Mouse (Mus musculus) embryonic fibroblast, embryonic 13.5 days (primary cell): ENCODE measurements at regions not wholly inside any gene's neighbourhood (a gene's known extent, or its start where the extent isn't known, plus 50 kb on each side); places are given as distances from the start of the nearest gene placed in this dataset.
A peak's percentile ranks its signal among the peaks of the same experiment; 100 is the strongest.

ENCODE experiments used
- H3K27ac ChIP-seq: 2 replicates; pipeline ENCODE4 v1.5.1; 2012; ENCODE audit warnings: low read length, control low read depth, inconsistent platforms; ENCODE audit not compliant: insufficient read depth
- H3K4me1 ChIP-seq: 2 replicates; pipeline ENCODE4 v1.6.1; 2011; ENCODE audit warnings: low read length; ENCODE audit not compliant: control insufficient read depth, insufficient read depth
- H3K4me3 ChIP-seq: 2 replicates; pipeline ENCODE4 v1.5.1; 2011; ENCODE audit warnings: mild to moderate bottlenecking, control low read depth, low read length; ENCODE audit not compliant: insufficient read depth
- CTCF ChIP-seq: IDR thresholded peaks from 2 replicates; pipeline ENCODE4 v1.5.1; 2011; ENCODE audit warnings: mild to moderate bottlenecking, control low read depth, low read length, moderate library complexity, borderline replicate concordance; ENCODE audit not compliant: insufficient read depth
- POLR2A ChIP-seq: IDR thresholded peaks from 2 replicates; pipeline ENCODE4 v1.6.1; 2011; ENCODE audit warnings: low read depth, mild to moderate bottlenecking, control low read depth, low read length, moderate library complexity

DNA sequence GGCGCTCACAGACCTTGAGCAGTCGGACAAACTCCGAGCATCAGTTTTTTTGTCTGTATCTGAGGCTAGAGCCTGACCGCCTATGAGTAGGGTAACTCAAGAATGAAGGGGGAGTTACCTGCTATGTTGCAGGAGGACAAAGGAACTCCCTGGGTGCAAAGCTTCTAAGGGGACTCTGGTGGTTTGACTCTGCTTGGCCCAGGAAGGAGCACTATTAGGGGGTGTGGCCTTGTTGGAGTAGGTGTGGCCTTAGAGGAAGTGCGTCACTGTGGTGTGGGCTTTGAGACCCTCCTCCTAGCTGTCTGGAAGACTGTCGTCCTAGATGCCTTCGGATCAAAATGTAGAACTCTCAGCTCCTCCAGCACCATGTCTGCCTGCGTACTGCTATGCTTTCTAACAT, 83.9 kb upstream of the Sertad2 start:
- Histone ChIP-seq H3K4me3 (no peak overlapping the region), H3K4me1 (no peaks in the 10 kb centered on the region), H3K27ac (no peak overlapping the region)
- TF ChIP-seq POLR2A (no peak), CTCF (no peak)

DNA sequence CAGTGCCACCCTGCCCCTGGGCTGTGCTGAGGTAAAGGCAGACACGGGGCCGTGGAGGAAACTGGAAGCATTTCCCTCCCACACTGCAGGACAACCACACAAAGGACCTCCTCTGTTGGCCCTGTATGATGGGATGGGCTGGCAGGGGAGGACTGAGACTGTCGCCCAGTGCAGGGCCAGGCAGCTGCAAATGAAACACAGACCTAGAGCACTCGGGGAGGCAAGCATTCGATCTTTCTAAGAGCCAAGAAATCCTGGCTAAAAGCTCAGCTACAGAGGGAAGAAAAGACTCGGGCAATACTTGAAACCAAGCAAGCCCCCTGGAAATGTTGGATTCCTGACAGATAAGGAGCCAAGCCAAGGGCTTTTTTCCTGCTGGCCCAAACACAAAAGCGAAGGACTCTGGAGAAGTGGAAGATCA, 82.5 kb upstream of the Sertad2 start:
- H3K4me3 ChIP-seq, result no peak overlapping the region
- no peak for TF ChIP-seq CTCF
- TF ChIP-seq POLR2A, result no peak
- no peaks in the 10 kb centered on the region for H3K4me1 ChIP-seq
- H3K27ac ChIP-seq, result no peak overlapping the region

DNA sequence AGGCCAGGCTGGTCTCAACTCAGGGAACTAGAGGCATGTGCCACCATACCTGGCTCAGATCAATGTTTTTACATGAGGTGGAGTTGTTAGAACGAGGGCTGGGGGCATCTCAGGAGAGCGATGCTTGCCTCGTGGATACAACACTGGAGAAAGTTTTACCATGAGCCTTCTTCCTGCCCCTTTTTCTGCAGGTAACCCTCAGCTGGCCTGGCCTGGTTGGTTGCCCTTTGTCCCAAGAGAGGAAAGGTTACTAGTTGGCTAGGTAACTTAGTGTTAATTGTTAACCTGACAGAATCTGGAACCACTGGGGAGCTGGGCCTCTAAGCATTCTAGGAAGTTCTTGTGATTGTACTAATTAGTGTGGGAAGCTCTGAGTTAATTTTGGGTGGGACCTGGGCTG, 81.0 kb upstream of the Sertad2 start:
- H3K27ac ChIP-seq, result no peak overlapping the region
- H3K4me1 ChIP-seq, result no peaks in the 10 kb centered on the region
- no peak for TF ChIP-seq CTCF
- TF ChIP-seq POLR2A, result no peak
- H3K4me3 ChIP-seq, result no peak overlapping the region

DNA sequence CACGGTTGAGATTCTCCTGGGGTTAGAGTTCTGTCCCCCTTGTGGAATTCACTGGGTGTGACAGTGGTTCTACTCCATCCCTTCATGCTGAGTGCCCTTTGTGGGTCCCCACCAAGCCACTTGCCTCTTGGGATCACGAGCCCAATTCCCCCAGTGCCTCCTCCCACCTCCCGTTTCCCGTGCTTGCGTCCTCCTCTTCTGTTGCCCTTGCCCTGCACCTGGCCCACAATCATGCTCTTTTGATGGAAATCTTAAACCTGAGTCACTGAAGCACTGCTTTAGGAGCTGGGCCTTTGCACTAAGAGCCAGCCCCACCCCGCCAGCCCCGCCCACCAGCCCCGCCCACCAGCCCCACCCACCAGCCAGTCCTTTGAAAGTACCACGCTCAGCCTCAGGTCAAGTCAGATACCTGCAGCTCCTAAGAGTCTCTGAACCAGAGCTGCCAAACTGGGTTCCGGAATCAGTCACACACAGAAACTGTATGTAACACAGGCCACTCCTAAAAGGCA, 79.8 kb upstream of the Sertad2 start:
- Histone ChIP-seq H3K4me3 (no peak overlapping the region), H3K27ac (no peak overlapping the region), H3K4me1 (no peaks in the 10 kb centered on the region)
- TF ChIP-seq CTCF (no peak), POLR2A (no peak)

DNA sequence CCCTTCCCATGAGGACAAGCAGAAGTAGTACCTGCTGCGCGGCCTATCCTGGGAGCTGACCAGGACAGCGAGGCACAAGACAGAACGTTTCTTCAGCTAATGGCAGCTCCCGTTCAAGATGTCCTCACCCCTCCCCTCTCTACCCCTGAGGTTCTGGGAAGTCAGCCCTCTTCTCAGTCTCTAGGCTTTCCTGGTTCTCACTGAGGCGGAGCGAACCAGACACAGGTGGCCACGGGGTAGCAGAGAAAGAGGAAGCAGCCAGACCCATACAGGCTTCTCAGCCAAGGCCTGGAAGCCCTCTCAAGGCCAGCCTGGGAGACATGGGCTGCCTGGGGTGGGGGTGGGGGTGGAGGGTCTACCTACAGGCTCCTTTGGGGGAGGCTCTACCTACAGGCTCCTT, 78.5 kb upstream of the Sertad2 start:
- peaks cover 5% of the 10 kb centered on the region; the same call in 1 of the 2 replicates for H3K4me1 ChIP-seq
- TF ChIP-seq CTCF (no peak), POLR2A (no peak)
- no peak overlapping the region for H3K27ac ChIP-seq
- no peak overlapping the region for H3K4me3 ChIP-seq

DNA sequence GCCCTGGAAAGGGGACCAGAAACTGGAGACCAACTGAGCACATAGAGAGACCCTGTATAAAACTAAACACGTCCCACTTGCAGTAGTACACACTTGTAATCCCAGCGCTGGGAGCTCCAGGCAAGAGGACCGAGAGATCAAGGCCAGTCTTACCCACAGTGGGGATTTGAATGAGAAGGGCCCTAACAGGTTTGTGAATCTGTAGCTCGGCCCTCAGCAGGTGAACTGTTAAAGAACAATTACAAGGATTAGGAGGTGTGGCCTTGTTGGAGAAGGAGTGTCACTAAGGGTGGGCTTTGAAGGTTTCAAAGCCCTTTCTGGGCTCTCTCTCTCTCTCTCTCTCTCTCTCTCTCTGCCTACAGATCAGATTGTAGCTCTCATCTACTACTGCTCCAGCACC, 76.5 kb upstream of the Sertad2 start:
- Histone ChIP-seq H3K4me1 (peaks cover 7% of the 10 kb centered on the region; the same call in 1 of the 2 replicates), H3K27ac (no peak overlapping the region), H3K4me3 (no peak overlapping the region)
- TF ChIP-seq CTCF, result no peak
- TF ChIP-seq POLR2A, result no peak

DNA sequence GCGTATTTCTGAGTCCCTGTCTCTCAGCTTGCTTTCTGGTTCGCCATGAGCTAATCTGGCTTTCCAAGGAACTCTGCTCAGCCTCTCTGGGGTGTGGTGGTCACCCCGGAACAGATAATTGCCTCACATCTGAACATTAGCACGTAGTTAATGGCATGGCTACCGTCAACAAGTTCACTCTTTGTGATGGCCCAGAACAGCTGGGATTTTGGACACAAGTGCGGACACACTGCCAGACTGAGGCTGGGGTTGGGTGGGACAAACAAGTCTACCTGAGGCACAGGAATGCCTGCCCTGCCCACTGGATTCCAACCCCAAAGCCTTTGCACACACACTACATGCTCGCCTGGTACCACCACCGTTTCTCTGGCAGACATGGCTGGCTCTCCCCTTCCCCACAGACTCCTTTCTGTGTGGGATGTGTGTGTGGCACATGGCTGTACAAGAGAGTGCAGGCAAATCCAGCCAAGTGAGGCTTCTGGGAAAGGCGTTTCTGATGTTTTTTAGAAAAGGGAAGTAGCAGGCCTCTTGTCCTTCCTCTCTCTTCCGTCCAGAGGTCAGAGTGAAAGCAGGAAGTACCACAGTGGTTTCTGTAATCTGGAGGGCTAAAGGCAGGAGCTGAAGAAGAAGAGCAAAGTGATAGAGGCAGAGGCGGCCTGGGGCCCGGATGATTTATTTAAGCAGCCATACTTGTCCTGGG, 74.6 kb upstream of the Sertad2 start:
- H3K4me3 ChIP-seq, result no peak overlapping the region
- peaks cover 7% of the 10 kb centered on the region; the same call in 1 of the 2 replicates for H3K4me1 ChIP-seq
- TF ChIP-seq CTCF (no peak), POLR2A (no peak)
- no peak overlapping the region for H3K27ac ChIP-seq

DNA sequence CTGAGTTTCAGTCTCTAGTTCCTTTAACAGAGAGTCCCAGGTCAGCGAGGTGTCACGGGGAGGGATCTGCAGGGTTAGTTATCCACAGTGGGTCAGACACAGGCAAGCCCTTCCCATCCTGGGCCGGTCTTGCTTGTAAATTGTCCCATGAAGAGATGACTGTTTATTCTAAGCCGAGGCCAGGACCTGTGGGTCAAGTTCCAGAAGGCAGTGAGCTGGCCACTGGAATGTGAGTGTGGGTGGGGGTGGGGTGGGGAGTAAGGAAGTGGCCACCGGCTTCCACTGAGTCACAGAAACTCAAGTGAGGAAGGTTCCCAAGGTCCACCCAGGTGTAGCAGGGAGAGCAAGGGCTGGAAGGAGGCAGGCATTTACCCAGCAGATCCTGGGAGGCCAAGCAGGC, 73.7 kb upstream of the Sertad2 start:
- H3K27ac ChIP-seq, result peak overlapping the region; percentile 23; the same call in 1 of the 2 replicates
- no peak for TF ChIP-seq POLR2A
- no peak for TF ChIP-seq CTCF
- H3K4me1 ChIP-seq, result peaks cover 7% of the 10 kb centered on the region; the same call in 1 of the 2 replicates

DNA sequence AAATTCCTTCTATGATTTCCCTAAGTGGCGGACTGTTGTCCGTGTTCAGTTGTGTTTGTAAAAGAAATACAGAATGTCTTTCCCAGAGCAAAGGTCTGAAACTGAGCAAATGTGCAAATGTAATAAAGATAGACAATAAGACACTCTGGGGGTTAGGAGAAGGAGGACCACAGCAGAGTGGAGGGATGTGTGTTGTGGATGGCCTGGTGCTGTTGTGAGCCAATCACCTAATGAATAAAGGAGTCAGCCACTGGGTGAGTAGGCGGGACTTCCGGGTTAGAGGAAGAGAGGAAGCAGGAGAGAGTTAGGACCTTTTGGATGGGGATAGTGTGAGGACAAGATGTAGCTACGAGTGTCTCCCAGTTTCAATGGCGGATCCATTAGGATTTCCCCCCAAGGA, 72.7 kb upstream of the Sertad2 start:
- Histone ChIP-seq H3K27ac (no peak overlapping the region), H3K4me3 (no peak overlapping the region), H3K4me1 (peaks cover 7% of the 10 kb centered on the region; the same call in 1 of the 2 replicates)
- no peak for TF ChIP-seq CTCF
- no peak for TF ChIP-seq POLR2A

More for the DNA sequence above, 73.7 kb upstream of the Sertad2 start:
- no peak overlapping the region for H3K4me3 ChIP-seq

DNA sequence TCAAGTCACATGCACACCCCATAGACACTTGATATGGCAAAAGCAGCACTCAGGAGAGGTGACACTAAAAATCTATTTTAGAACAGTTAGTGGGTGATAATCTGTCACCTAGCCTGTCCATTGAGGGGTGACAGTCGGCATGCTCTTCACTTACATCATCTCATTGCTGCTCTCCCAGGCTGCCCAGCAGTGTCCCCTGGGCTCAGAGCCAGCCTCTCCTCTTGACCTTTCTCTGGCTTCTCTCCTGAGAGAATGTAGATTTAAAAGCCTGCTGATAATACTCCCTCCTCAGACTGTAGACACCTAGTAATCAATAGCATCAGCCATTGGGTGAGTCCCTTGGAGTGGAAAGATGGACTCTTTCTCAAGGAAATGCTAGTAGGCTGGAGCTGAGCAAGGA, 70.7 kb upstream of the Sertad2 start:
- H3K27ac ChIP-seq, result no peak overlapping the region
- H3K4me3 ChIP-seq, result no peak overlapping the region
- TF ChIP-seq CTCF (no peak), POLR2A (no peak)
- H3K4me1 ChIP-seq, result peaks cover 7% of the 10 kb centered on the region; the same call in 1 of the 2 replicates
